Mouse (Mus musculus) brain, embryonic 14.5 days (tissue): ENCODE measurements at regions not wholly inside any gene's neighbourhood (a gene's known extent, or its start where the extent isn't known, plus 50 kb on each side); places are given as distances from the start of the nearest gene placed in this dataset.

Experiments used
- CTCF ChIP-seq: fragments of 200-500 bp; IDR thresholded peaks from 2 replicates; pipeline ENCODE4 v1.5.1; 2012; ENCODE audit warnings: inconsistent platforms, mild to moderate bottlenecking, moderate library complexity, borderline replicate concordance; ENCODE audit not compliant: insufficient read depth, insufficient read length; ENCODE audit errors: extremely low read depth
- POLR2A ChIP-seq: fragments of 200-500 bp; IDR thresholded peaks from 2 replicates; pipeline ENCODE4 v1.6.1; 2012; ENCODE audit warnings: mild to moderate bottlenecking, inconsistent platforms, borderline replicate concordance; ENCODE audit not compliant: poor library complexity, insufficient read depth, insufficient read length, severe bottlenecking; ENCODE audit errors: extremely low read depth

- TF ChIP-seq CTCF (no peak), POLR2A (no peak)
These were observed 60.3 kb downstream of the Pcdh20 start for GRCm38 (mm10) chr14:88410722-88411437.
